In the genomic region with DNA sequence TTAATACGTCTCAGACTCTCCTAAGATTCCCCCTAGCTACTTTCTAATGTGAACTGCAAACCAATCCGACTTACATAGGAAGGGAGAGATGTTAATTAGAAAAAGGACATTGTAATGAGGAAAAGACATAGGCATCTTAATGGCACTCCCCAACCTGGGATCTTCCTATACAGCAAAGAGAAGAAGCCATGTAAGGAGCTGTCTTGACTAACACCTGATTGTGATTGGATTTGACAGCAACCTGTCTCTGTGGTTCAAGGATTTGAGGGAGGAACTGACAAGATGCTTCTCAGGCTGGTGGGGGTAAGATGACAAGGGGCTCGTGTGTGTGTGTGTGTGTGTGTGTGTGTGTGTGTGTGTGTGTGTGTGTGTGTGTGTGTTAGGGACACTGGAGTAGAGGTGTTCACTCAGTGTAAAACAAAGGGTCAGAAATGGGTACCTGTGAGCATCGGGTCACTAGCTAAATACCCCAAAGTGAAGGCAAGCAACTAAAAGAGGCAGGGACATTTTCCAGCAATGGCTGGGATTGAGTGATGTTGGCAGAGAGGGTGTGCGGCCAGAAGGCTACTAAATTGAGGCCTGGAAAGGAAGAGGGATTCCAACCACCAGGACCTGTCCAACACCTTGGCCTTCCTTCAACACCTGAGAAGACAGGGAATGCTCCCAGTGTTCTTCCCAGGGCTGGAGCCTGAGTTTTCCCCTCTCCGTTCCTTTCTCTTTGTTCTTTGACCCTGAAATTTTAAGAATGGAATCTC, we compare ENCODE assay signal across 10 mouse cellular contexts. TPM values are rescaled to one million over a fixed set of nuclear protein-coding genes. Genes with fewer than 3 reads are reported as not detected.
DNase-seq lines count a peak whose midpoint lies in the region; ATAC-seq and TF ChIP-seq lines count a peak whose summit lies in the region.
"Had no signal": no experiment of that assay in that cellular context is flagged by ENCODE, and none has a peak within 500 bp of the region (broad histone marks: within the 10 kb centered on the region; RNA-seq: fewer than 3 reads in every experiment).

No protein-coding gene starts in this region.

- H3K9me3 ChIP-seq in forebrain, embryonic 13.5 days (replicated peaks): no peaks in the 10 kb centered on the region
- no peaks in the 10 kb centered on the region for H3K9me3 ChIP-seq in forebrain, embryonic 11.5 days (ENCODE audit: control insufficient read depth, low read length)
- no peaks in the 10 kb centered on the region for H3K9me3 ChIP-seq in embryonic facial prominence, embryonic 15.5 days (replicated peaks)
- H3K9me3 ChIP-seq in midbrain, embryonic 13.5 days: no peaks in the 10 kb centered on the region
- no peaks in the 10 kb centered on the region for H3K9me3 ChIP-seq in liver, postnatal 0 days (ENCODE audit: low read length)
- H3K9me3 ChIP-seq in kidney, embryonic 14.5 days (ENCODE audit: control insufficient read depth, low read length): no peaks in the 10 kb centered on the region

- H3K4me2 ChIP-seq in forebrain, embryonic 13.5 days: peak overlapping the region; percentile 99
- no peak overlapping the region for H3K4me2 ChIP-seq in forebrain, embryonic 11.5 days (ENCODE audit: low read depth, low read length, severe bottlenecking)
- H3K4me2 ChIP-seq in embryonic facial prominence, embryonic 15.5 days (replicated peaks): peak overlapping the region; percentile 99
- peak overlapping the region; percentile 99 for H3K4me2 ChIP-seq in midbrain, embryonic 13.5 days (replicated peaks)
- H3K4me2 ChIP-seq in liver, postnatal 0 days (ENCODE audit: low read depth, low read length): no peak overlapping the region
- no peak overlapping the region for H3K4me2 ChIP-seq in kidney, embryonic 14.5 days (replicated peaks; ENCODE audit: low read depth, low read length)

- H3K4me1 ChIP-seq in forebrain, embryonic 13.5 days: peaks cover 5% of the 10 kb centered on the region; the same call in 1 of the 2 replicates
- 0 out of 2 replicates have a peak, but pooled peaks cover 2% of the 10 kb centered on the region for H3K4me1 ChIP-seq in forebrain, embryonic 11.5 days (replicated peaks; ENCODE audit: control insufficient read depth, insufficient read depth, low read length)
- peaks cover 10% of the 10 kb centered on the region for H3K4me1 ChIP-seq in embryonic facial prominence, embryonic 15.5 days
- peaks cover 9% of the 10 kb centered on the region; the same call in 1 of the 2 replicates for H3K4me1 ChIP-seq in midbrain, embryonic 13.5 days (replicated peaks)
- peaks cover 8% of the 10 kb centered on the region for H3K4me1 ChIP-seq in liver, postnatal 0 days (ENCODE audit: insufficient read depth)
- H3K4me1 ChIP-seq in kidney, embryonic 14.5 days (ENCODE audit: control insufficient read depth, insufficient read depth, low read length): no peaks in the 10 kb centered on the region

- TF ChIP-seq EP300 in liver, postnatal 0 days (IDR thresholded peaks at IDR 0.05; ENCODE audit: low read depth): no peak

- 38% methylated on average over 6 of the region's 6 CpGs for WGBS in forebrain, embryonic 13.5 days
- 35% methylated on average over 6 of the region's 6 CpGs for WGBS in forebrain, embryonic 11.5 days
- WGBS in embryonic facial prominence, embryonic 15.5 days: 35% methylated on average over 6 of the region's 6 CpGs
- WGBS in midbrain, embryonic 13.5 days: 37% methylated on average over 6 of the region's 6 CpGs
- 42% methylated on average over 6 of the region's 6 CpGs for WGBS in liver, postnatal 0 days (ENCODE audit: insufficient replicate concordance)
- WGBS in kidney, embryonic 14.5 days: 45% methylated on average over 6 of the region's 6 CpGs

- no peak overlapping the region for H3K27ac ChIP-seq in forebrain, embryonic 13.5 days
- no peak overlapping the region for H3K27ac ChIP-seq in forebrain, embryonic 11.5 days (ENCODE audit: low read depth, low read length)
- H3K27ac ChIP-seq in embryonic facial prominence, embryonic 15.5 days (replicated peaks): no peak overlapping the region
- peak overlapping the region; percentile 86; the same call in 1 of the 2 replicates for H3K27ac ChIP-seq in midbrain, embryonic 13.5 days
- no peak overlapping the region for H3K27ac ChIP-seq in liver, postnatal 0 days (ENCODE audit: low read depth)
- H3K27ac ChIP-seq in kidney, embryonic 14.5 days (ENCODE audit: low read depth, low read length): no peak overlapping the region

- no peak for DNase-seq in forebrain, embryonic 11.5 days (ENCODE audit: low spot score)
- DNase-seq in ZHBTc4 (ENCODE audit: low read depth, low spot score) (peak; percentile 2), MN1 (ENCODE audit: low spot score) (no peak)
- DNase-seq in liver, postnatal 0 days: no peak
- DNase-seq: B cell, adult 2 months had no signal

- ATAC-seq in forebrain, embryonic 13.5 days: no peak
- ATAC-seq in forebrain, embryonic 11.5 days (replicated peaks; ENCODE audit: low FRiP score): no peak
- no peak for ATAC-seq in embryonic facial prominence, embryonic 15.5 days (ENCODE audit: insufficient number of reproducible peaks, low FRiP score, low TSS enrichment, low read depth)
- 0 out of 2 replicates have a peak, but pooled peaks have one; percentile 11 for ATAC-seq in midbrain, embryonic 13.5 days
- ATAC-seq in liver, postnatal 0 days: no peak
- ATAC-seq in kidney, embryonic 14.5 days (ENCODE audit: low FRiP score, low TSS enrichment): no peak
- ATAC-seq: inflammation-experienced regulatory T-cells, adult 6 months had no signal

- peaks cover 13% of the 10 kb centered on the region for H3K27me3 ChIP-seq in forebrain, embryonic 13.5 days
- H3K27me3 ChIP-seq in forebrain, embryonic 11.5 days (ENCODE audit: control insufficient read depth, insufficient read depth, low read length): no peaks in the 10 kb centered on the region; the same call in 1 of the 2 replicates
- H3K27me3 ChIP-seq in embryonic facial prominence, embryonic 15.5 days: no peaks in the 10 kb centered on the region; the same call in none of the 2 replicates
- peaks cover 18% of the 10 kb centered on the region for H3K27me3 ChIP-seq in midbrain, embryonic 13.5 days
- H3K27me3 ChIP-seq in liver, postnatal 0 days (ENCODE audit: insufficient read depth, low read length): peaks cover 42% of the 10 kb centered on the region
- H3K27me3 ChIP-seq in kidney, embryonic 14.5 days (ENCODE audit: control insufficient read depth, insufficient read depth, low read length): peaks cover 19% of the 10 kb centered on the region

- H3K9ac ChIP-seq in forebrain, embryonic 13.5 days: no peak overlapping the region
- no peak overlapping the region for H3K9ac ChIP-seq in forebrain, embryonic 11.5 days (ENCODE audit: low read length)
- no peak overlapping the region for H3K9ac ChIP-seq in embryonic facial prominence, embryonic 15.5 days
- H3K9ac ChIP-seq in midbrain, embryonic 13.5 days (replicated peaks): peak overlapping the region; percentile 89; the same call in 1 of the 2 replicates
- H3K9ac ChIP-seq in liver, postnatal 0 days (replicated peaks): no peak overlapping the region
- no peak overlapping the region for H3K9ac ChIP-seq in kidney, embryonic 14.5 days (ENCODE audit: low read depth, low read length)

- H3K36me3 ChIP-seq in forebrain, embryonic 13.5 days (ENCODE audit: poor library complexity, severe bottlenecking): no peaks in the 10 kb centered on the region
- no peaks in the 10 kb centered on the region for H3K36me3 ChIP-seq in forebrain, embryonic 11.5 days (ENCODE audit: control insufficient read depth, insufficient read depth, low read length)
- no peaks in the 10 kb centered on the region for H3K36me3 ChIP-seq in embryonic facial prominence, embryonic 15.5 days
- no peaks in the 10 kb centered on the region for H3K36me3 ChIP-seq in midbrain, embryonic 13.5 days
- H3K36me3 ChIP-seq in liver, postnatal 0 days (replicated peaks; ENCODE audit: insufficient read depth, low read length): no peaks in the 10 kb centered on the region
- no peaks in the 10 kb centered on the region for H3K36me3 ChIP-seq in kidney, embryonic 14.5 days (ENCODE audit: control insufficient read depth, insufficient read depth, low read length)

- TF ChIP-seq CTCF in liver, postnatal 0 days (IDR thresholded peaks at IDR 0.05; ENCODE audit: low read depth): no peak

- peak overlapping the region; percentile 67; the same call in 1 of the 2 replicates for H3K4me3 ChIP-seq in forebrain, embryonic 13.5 days
- no peak overlapping the region for H3K4me3 ChIP-seq in forebrain, embryonic 11.5 days (ENCODE audit: low read depth, low read length)
- H3K4me3 ChIP-seq in embryonic facial prominence, embryonic 15.5 days (replicated peaks): peak overlapping the region; percentile 68; the same call in 1 of the 2 replicates
- H3K4me3 ChIP-seq in midbrain, embryonic 13.5 days (replicated peaks): peak overlapping the region; percentile 81
- no peak overlapping the region for H3K4me3 ChIP-seq in liver, postnatal 0 days (ENCODE audit: low read depth, low read length)
- H3K4me3 ChIP-seq in kidney, embryonic 14.5 days (ENCODE audit: low read length): no peak overlapping the region

RNA-seq across cellular contexts. Expression of gene Ntng1, which starts 0.7 kb away (rescaled TPM):
- polyA plus RNA-seq in forebrain, embryonic 13.5 days (2015; fragmentation: Nextera tagmentation; extraction: Ambion mirVana): 9.0 and 12.6 TPM in 2 replicates
- polyA plus RNA-seq in forebrain, embryonic 11.5 days (2014; fragmentation: Nextera tagmentation; extraction: Ambion mirVana): 2.0 and 4.0 TPM in 2 replicates
- 3.3 and 4.7 TPM in 2 replicates for polyA plus RNA-seq in embryonic facial prominence, embryonic 15.5 days (2015; fragmentation: Nextera tagmentation; extraction: Ambion mirVana)
- polyA plus RNA-seq in midbrain, embryonic 13.5 days (2015; fragmentation: Nextera tagmentation; extraction: Ambion mirVana): 22.4 and 34.3 TPM in 2 replicates
- not detected in 2 replicates for polyA plus RNA-seq in liver, postnatal 0 days (2015; fragmentation: Nextera tagmentation; extraction: Ambion mirVana)
- polyA plus RNA-seq in kidney, embryonic 14.5 days (2014; fragmentation: Nextera tagmentation; extraction: Ambion mirVana): 2.3 and 3.0 TPM in 2 replicates

Comparison
In these comparisons a context has a peak if more than half of its experiments do, and no peak if none do; other contexts are left out.
1. H3K4me2 ChIP-seq: peak in forebrain, embryonic 13.5 days (single experiment), embryonic facial prominence, embryonic 15.5 days (single experiment) and midbrain, embryonic 13.5 days (single experiment); none in forebrain, embryonic 11.5 days (single experiment), liver, postnatal 0 days (single experiment) and kidney, embryonic 14.5 days (single experiment).
2. H3K4me3 ChIP-seq: peak in forebrain, embryonic 13.5 days (single experiment), embryonic facial prominence, embryonic 15.5 days (single experiment) and midbrain, embryonic 13.5 days (single experiment); none in forebrain, embryonic 11.5 days (single experiment), liver, postnatal 0 days (single experiment) and kidney, embryonic 14.5 days (single experiment).